Mouse (Mus musculus) kidney, adult 2 months (tissue): ENCODE results near the gene Tmem254a. TPM values are rescaled to one million over a fixed set of nuclear protein-coding genes. Genes with fewer than 3 reads are reported as not detected.
"Not testable (repeated sequence)": the region's sequence is repeated elsewhere in the genome, so short reads cannot be mapped to it uniquely, and the experiment has no call there.

Source experiments
- DNase-seq: peaks from one replicate; pipeline ENCODE4 v3.0.0; 2021
- H3K27ac ChIP-seq: fragments of 200-500 bp; 2 replicates; pipeline ENCODE4 v1.5.1; 2012; ENCODE audit warnings: low read depth, low read length, control low read depth, inconsistent platforms; ENCODE audit not compliant: insufficient read depth
- H3K27me3 ChIP-seq: fragments of 200-500 bp; replicated peaks from 2 replicates; pipeline ENCODE4 v1.6.1; 2012; ENCODE audit warnings: mild to moderate bottlenecking, moderate library complexity, low read length, inconsistent platforms; ENCODE audit not compliant: control insufficient read depth, insufficient read depth
- H3K36me3 ChIP-seq: fragments of 200-500 bp; 2 replicates; pipeline ENCODE4 v1.6.1; 2012; ENCODE audit warnings: mild to moderate bottlenecking, moderate library complexity, low read length, inconsistent platforms; ENCODE audit not compliant: control insufficient read depth, insufficient read depth
- H3K4me1 ChIP-seq: fragments of 200-500 bp; 2 replicates; pipeline ENCODE4 v1.6.1; 2011; ENCODE audit warnings: low read length; ENCODE audit not compliant: control insufficient read depth, insufficient read depth
- H3K4me3 ChIP-seq: fragments of 200-500 bp; 2 replicates; pipeline ENCODE4 v1.5.1; 2011; ENCODE audit warnings: mild to moderate bottlenecking, low read depth, low read length, control low read depth; ENCODE audit not compliant: insufficient read depth
- WGBS: fragments of 180-500 bp; shearing (Covaris S2); methylation state at CpG from one replicate; pipeline ENCODE4 v1.1.7; 2018; 5-methylcytosine and 5-hydroxymethylcytosine counted together
- polyA plus RNA-seq: library from polyadenylated mRNA; depleted of rRNA; stranded (reverse); fragments of >200 nt; gene quantifications from 2 replicates; pipeline ENCODE4 v1.2.3, GENCODE M21; 2012; rRNA removed

Gene Tmem254a
- polyA plus RNA-seq, 1 experiment: 25.9 TPM

DNA sequence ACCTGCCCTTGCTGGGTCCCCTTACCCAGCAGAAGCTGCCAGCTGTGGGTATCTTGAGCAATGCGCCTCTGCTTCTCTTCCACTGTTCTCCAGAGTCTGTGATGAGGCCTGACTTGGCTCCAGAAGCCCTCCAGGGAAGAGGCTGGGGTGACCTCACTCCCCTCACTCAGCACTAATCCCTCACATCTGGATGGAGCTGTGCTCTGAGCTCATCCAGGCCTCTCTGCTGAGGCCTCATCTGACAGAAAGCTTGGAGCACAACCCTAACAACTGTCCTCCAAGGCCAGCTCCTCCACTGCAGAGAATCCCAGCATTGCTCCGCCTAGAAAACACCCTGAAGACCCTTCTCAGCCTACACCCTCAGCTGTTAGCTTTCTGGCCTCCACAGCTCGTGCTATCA, 32.9 kb downstream of the Tmem254a start:
- H3K27me3 ChIP-seq, H3K4me3 ChIP-seq, H3K4me1 ChIP-seq, H3K27ac ChIP-seq, H3K36me3 ChIP-seq, DNase-seq: not testable (repeated sequence)
- WGBS: no CpG with 5 or more reads among the region's 3 CpGs

DNA sequence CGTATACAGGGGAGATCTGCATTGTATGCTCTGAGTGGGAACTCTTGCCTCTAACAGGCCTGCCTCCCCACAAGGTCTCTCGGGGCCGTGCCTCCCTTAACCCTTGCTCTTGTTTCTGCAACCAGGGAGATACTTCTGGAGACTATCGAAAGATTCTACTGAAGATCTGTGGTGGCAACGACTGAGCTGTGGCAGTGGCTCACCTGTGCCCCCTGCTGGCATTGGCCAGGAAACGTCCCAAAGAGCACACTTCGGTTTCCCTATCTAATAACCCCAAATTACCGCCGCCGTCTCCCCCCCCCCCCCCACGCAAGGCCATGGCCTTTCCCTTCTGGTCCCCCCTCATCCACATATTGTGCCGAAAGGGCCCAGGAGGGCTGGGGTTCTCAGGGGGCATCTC, 41.6 kb downstream of the Tmem254a start:
- not testable (repeated sequence) for H3K36me3 ChIP-seq, DNase-seq, H3K4me1 ChIP-seq, H3K27ac ChIP-seq, H3K27me3 ChIP-seq, H3K4me3 ChIP-seq
- WGBS: no CpG with 5 or more reads among the region's 12 CpGs

DNA sequence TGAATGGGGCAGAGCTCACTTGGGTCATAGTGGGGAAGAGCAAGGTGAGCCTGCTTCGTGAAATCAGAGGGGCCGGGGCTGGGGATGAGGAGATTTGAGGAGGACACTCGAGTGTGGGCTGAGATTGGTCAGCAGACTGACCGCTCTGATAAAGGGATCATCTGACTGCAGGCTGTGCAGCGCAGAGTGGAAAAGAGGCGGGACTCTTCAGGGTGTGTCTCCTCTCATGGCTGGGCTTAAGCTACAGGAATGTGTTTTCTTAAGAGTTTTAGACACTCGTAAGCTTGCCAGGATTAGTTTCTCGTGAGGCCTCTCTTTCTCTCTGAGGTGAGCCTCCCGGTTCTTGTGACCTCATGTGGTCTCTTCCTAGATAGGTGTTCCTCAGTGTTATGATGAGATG, 45.7 kb downstream of the Tmem254a start:
- H3K36me3 ChIP-seq, H3K27me3 ChIP-seq, H3K4me1 ChIP-seq, H3K4me3 ChIP-seq, DNase-seq, H3K27ac ChIP-seq: not testable (repeated sequence)
- WGBS: no CpG with 5 or more reads among the region's 9 CpGs

GRCm38 (mm10) chr14:25876640-25877039, 50.8 kb downstream of the Tmem254a start:
- WGBS: no CpG with 5 or more reads among the region's 7 CpGs
- not testable (repeated sequence) for H3K36me3 ChIP-seq, H3K27ac ChIP-seq, H3K27me3 ChIP-seq, DNase-seq, H3K4me1 ChIP-seq, H3K4me3 ChIP-seq

Other genes starting within 250 kb of the Tmem254a start
- 164 and 168 TPM in 2 replicates for gene Ppif, start 233.5 kb downstream of the Tmem254a start, polyA plus RNA-seq
- 12.4 TPM in 2 replicates for gene Zcchc24, start 158.6 kb downstream of the Tmem254a start, polyA plus RNA-seq
- 105 and 116 TPM in 2 replicates for gene Anxa11, start 85.5 kb downstream of the Tmem254a start, polyA plus RNA-seq
- 3.2 and 4.6 TPM in 2 replicates for gene Plac9a, start 24.6 kb downstream of the Tmem254a start, polyA plus RNA-seq
- not detected in 2 replicates for gene Cphx1, start 10.6 kb upstream of the Tmem254a start, polyA plus RNA-seq
- gene Duxbl1, start 50.9 kb upstream of the Tmem254a start, polyA plus RNA-seq: not detected in 2 replicates
- 38.4 and 69.3 TPM in 2 replicates for gene Gm9780, start 115.0 kb upstream of the Tmem254a start, polyA plus RNA-seq
- gene Tmem254c, start 139.7 kb upstream of the Tmem254a start, polyA plus RNA-seq: 7.9 and 68.7 TPM in 2 replicates
- 0.43 TPM in 1 of 2 replicates, not detected in the other for gene Cphx2, start 153.8 kb upstream of the Tmem254a start, polyA plus RNA-seq
- 0.33 and 0.50 TPM in 2 replicates for gene Cphx3, start 154.6 kb upstream of the Tmem254a start, polyA plus RNA-seq
- gene Duxbl2, start 190.7 kb upstream of the Tmem254a start, polyA plus RNA-seq: not detected in 2 replicates